ENCODE assay signal across 9 mouse cellular contexts in genomic region chr7:92550990-92551392, GRCm38 (mm10). TPM values are rescaled to one million over a fixed set of nuclear protein-coding genes. Genes with fewer than 3 reads are reported as not detected.
DNase-seq lines count a peak whose midpoint lies in the region; TF ChIP-seq lines count a peak whose summit lies in the region.
"Had no signal": no experiment of that assay in that cellular context is flagged by ENCODE, and none has a peak within 500 bp of the region (broad histone marks: within the 10 kb centered on the region; RNA-seq: fewer than 3 reads in every experiment).

No protein-coding gene starts in this region.

- H3K9ac ChIP-seq in ES-E14 (ENCODE audit: insufficient read depth, low read depth, low read length, poor library complexity, severe bottlenecking): no peak overlapping the region
- H3K9ac ChIP-seq: embryonic facial prominence, embryonic 15.5 days; liver, embryonic 15.5 days had no signal

- no peaks in the 10 kb centered on the region for H3K4me1 ChIP-seq in ES-E14 (ENCODE audit: control insufficient read depth in 2 of 2, insufficient read depth in 2 of 2, low read length in 2 of 2, poor library complexity in 1 of 2)
- H3K4me1 ChIP-seq: embryonic facial prominence, embryonic 15.5 days; liver, embryonic 15.5 days had no signal

- no peaks in the 10 kb centered on the region for H3K36me3 ChIP-seq in ES-E14 (ENCODE audit: control insufficient read depth, insufficient read depth, low read length, poor library complexity, severe bottlenecking)
- H3K36me3 ChIP-seq: embryonic facial prominence, embryonic 15.5 days; liver, embryonic 15.5 days had no signal

- no peak overlapping the region for H3K4me3 ChIP-seq in ES-E14 (ENCODE audit: insufficient read depth in 1 of 2, low read depth in 1 of 2, low read length in 2 of 2, poor library complexity in 1 of 2, severe bottlenecking in 1 of 2)
- H3K4me3 ChIP-seq: embryonic facial prominence, embryonic 15.5 days; liver, embryonic 15.5 days had no signal

- DNase-seq in left cerebral cortex, adult 11 months (ENCODE audit: low spot score): peak; percentile 47
- no peak for DNase-seq in left cerebral cortex, postnatal 36 days (ENCODE audit: low spot score in 2 of 2)
- peak; percentile 26 for DNase-seq in ES-E14 (ENCODE audit: low read depth, low spot score)
- peak; percentile 54 for DNase-seq in brain, embryonic 18.5 days (ENCODE audit: low read depth, low spot score)
- DNase-seq in forelimb bud, embryonic 11.5 days (ENCODE audit: low read depth, low spot score): peak; percentile 68
- DNase-seq in lung, postnatal 14 days: peak; percentile 20
- DNase-seq in testis, postnatal 10 days (ENCODE audit: low spot score): no peak

- H3K27ac ChIP-seq in ES-E14 (ENCODE audit: insufficient read depth, low read depth, low read length, poor library complexity, severe bottlenecking): no peak overlapping the region
- H3K27ac ChIP-seq: embryonic facial prominence, embryonic 15.5 days; liver, embryonic 15.5 days had no signal

- H3K9me3 ChIP-seq in ES-E14 (ENCODE audit: control insufficient read depth, insufficient read depth, low read depth, low read length): no peaks in the 10 kb centered on the region
- H3K9me3 ChIP-seq: embryonic facial prominence, embryonic 15.5 days; liver, embryonic 15.5 days had no signal

- intact Hi-C loops in left cerebral cortex, postnatal 36 days (cut with DNase I): loop anchor here (2.0 kb wide), 1 partner anchor 448 kb away; no protein-coding TSS in a partner anchor

- in situ Hi-C loops in ES-E14 (cut with MboI; ENCODE audit: low sequenced_read_pairs in 2 of 2, unreplicated experiment in 2 of 2): no loop called here

TF ChIP-seq in ES-E14, 5 proteins besides CTCF, POLR2A, EP300 and RAD21:
- TF ChIP-seq ZNF384 (IDR thresholded peaks at IDR 0.05; ENCODE audit: low read depth, low read length) (no peak), MAFK (IDR thresholded peaks at IDR 0.05; ENCODE audit: insufficient read depth, low read depth, low read length) (no peak), ZC3H11A (IDR thresholded peaks at IDR 0.05; ENCODE audit: borderline replicate concordance, low read depth, low read length) (no peak), HCFC1 (IDR thresholded peaks at IDR 0.05; ENCODE audit: borderline replicate concordance, insufficient read depth, low read length) (no peak)

RNA-seq across cellular contexts. Expression of gene Ccdc90b, which starts 10.0 kb away (rescaled TPM):
- 10 to 100 TPM; 14.9 to 15.4 TPM for total RNA-seq in left cerebral cortex, postnatal 36 days (2021)
- 13.8 and 16.9 TPM in 2 replicates for total RNA-seq in ES-E14 (2012; rRNA removed)

Comparison
In these comparisons a context has a peak if more than half of its experiments do, and no peak if none do; other contexts are left out.
1. DNase-seq: peak in left cerebral cortex, adult 11 months (single experiment), ES-E14 (single experiment), brain, embryonic 18.5 days (single experiment), forelimb bud, embryonic 11.5 days (single experiment) and lung, postnatal 14 days (single experiment); none in left cerebral cortex, postnatal 36 days (0 of 2) and testis, postnatal 10 days (single experiment).